Mouse (Mus musculus) liver, embryonic 11.5 days (tissue): ENCODE data around the gene Fgfr2. TPM values are rescaled to one million over a fixed set of nuclear protein-coding genes. Genes with fewer than 3 reads are reported as not detected.

ENCODE experiments used
- ATAC-seq: fragments of 200-750 bp; cut with Nextera tagmentation; replicated peaks from 2 replicates; pipeline ENCODE4 v1.8.0; 2017; ENCODE audit warnings: moderate number of reproducible peaks, mild to moderate bottlenecking, moderate TSS enrichment, moderate library complexity; ENCODE audit not compliant: low FRiP score
- DNase-seq: peaks from one replicate; pipeline ENCODE4 v3.0.0-alpha.2; 2017; ENCODE audit warnings: low spot score
- H3K27ac ChIP-seq: fragments of 300-500 bp; sonication (generic); 2 replicates; pipeline ENCODE4 v1.5.1; 2014; ENCODE audit warnings: mild to moderate bottlenecking, low read depth, low read length, control low read depth
- H3K27me3 ChIP-seq: fragments of 300-500 bp; sonication (generic); replicated peaks from 2 replicates; pipeline ENCODE4 v1.6.1; 2014; ENCODE audit warnings: low read length, mixed read lengths; ENCODE audit not compliant: control insufficient read depth, insufficient read depth
- H3K36me3 ChIP-seq: fragments of 300-500 bp; sonication (generic); 2 replicates; pipeline ENCODE4 v1.6.1; 2014; ENCODE audit warnings: mild to moderate bottlenecking, low read length, moderate library complexity, mixed read lengths; ENCODE audit not compliant: control insufficient read depth, insufficient read depth
- H3K4me1 ChIP-seq: fragments of 300-500 bp; sonication (generic); replicated peaks from 2 replicates; pipeline ENCODE4 v1.6.1; 2014; ENCODE audit warnings: low read length, mixed read lengths; ENCODE audit not compliant: control insufficient read depth, insufficient read depth
- H3K4me2 ChIP-seq: fragments of 300-500 bp; sonication (generic); 2 replicates; pipeline ENCODE4 v1.6.1; 2014; ENCODE audit warnings: mild to moderate bottlenecking, control low read depth, moderate library complexity
- H3K4me3 ChIP-seq: fragments of 300-500 bp; sonication (generic); 2 replicates; pipeline ENCODE4 v1.5.1; 2014; ENCODE audit warnings: low read depth, low read length, control low read depth
- H3K9ac ChIP-seq: fragments of 300-500 bp; sonication (generic); 2 replicates; pipeline ENCODE4 v1.6.1; 2014; ENCODE audit warnings: low read depth, low read length, control low read depth
- H3K9me3 ChIP-seq: fragments of 300-500 bp; sonication (generic); 2 replicates; pipeline ENCODE4 v1.6.1; 2016; ENCODE audit warnings: low read length, inconsistent platforms, mixed read lengths; ENCODE audit not compliant: control insufficient read depth
- WGBS: fragments of 180-500 bp; shearing (Covaris S2); extraction: QIAGEN DNeasy Blood & Tissue Kit; methylation state at CpG from one replicate; pipeline ENCODE4 v1.1.7; 2014; 5-methylcytosine and 5-hydroxymethylcytosine counted together
- polyA plus RNA-seq: library from polyadenylated mRNA; unstranded; fragments of >200 nt; fragmentation: Nextera tagmentation; extraction: Ambion mirVana; gene quantifications from 2 replicates; pipeline ENCODE4 v1.2.1, GENCODE M21; 2014

Fgfr2 gene
- polyA plus RNA-seq, 1 experiment from 2014 or later: 32.6 TPM

DNA sequence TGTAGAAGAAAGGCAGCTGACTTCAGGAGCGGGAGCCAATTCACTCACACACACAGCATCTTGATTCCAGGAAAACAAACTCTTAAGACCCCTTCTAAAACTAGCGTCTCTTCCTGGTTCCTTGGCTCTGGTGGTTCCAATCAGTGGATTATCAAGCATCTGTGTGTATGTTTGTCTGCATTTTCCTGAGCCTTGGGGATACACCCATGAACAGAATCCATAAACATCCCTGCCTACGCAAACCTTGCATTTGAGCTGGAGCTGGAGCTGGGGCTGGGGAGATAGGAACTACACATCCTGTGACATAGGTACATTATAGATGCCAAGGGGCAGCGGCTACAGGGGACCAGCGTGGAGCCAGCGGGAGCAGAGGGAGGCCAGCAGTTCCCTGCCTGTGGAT is 2808.5 kb downstream of the Fgfr2 start:
- no peaks in the 10 kb centered on the region for H3K4me1 ChIP-seq
- DNase-seq (no peak), ATAC-seq (no peak)
- no peak overlapping the region for H3K9ac ChIP-seq
- H3K27me3 ChIP-seq: no peaks in the 10 kb centered on the region
- no peaks in the 10 kb centered on the region for H3K36me3 ChIP-seq
- no peak overlapping the region for H3K4me3 ChIP-seq
- no peak overlapping the region for H3K4me2 ChIP-seq
- 88% methylated on average over 6 of the region's 6 CpGs for WGBS
- no peaks in the 10 kb centered on the region for H3K9me3 ChIP-seq
- no peak overlapping the region for H3K27ac ChIP-seq

GRCm38 (mm10) chr7:130311362-130311761 is 2811.8 kb downstream of the Fgfr2 start:
- DNase-seq: no peak
- Histone ChIP-seq H3K4me2 (no peak overlapping the region), H3K9me3 (no peaks in the 10 kb centered on the region), H3K4me3 (no peak overlapping the region), H3K27ac (no peak overlapping the region), H3K27me3 (no peaks in the 10 kb centered on the region), H3K4me1 (no peaks in the 10 kb centered on the region), H3K9ac (no peak overlapping the region), H3K36me3 (no peaks in the 10 kb centered on the region)
- ATAC-seq: no peak
- 72% methylated on average over 4 of the region's 4 CpGs for WGBS

GRCm38 (mm10) chr7:130309180-130309579 is 2814.0 kb downstream of the Fgfr2 start:
- DNase-seq (no peak), ATAC-seq (no peak)
- Histone ChIP-seq H3K4me3 (no peak overlapping the region), H3K4me2 (no peak overlapping the region), H3K9ac (no peak overlapping the region), H3K4me1 (no peaks in the 10 kb centered on the region), H3K9me3 (no peaks in the 10 kb centered on the region), H3K27ac (no peak overlapping the region), H3K36me3 (no peaks in the 10 kb centered on the region), H3K27me3 (no peaks in the 10 kb centered on the region)
- 81% methylated on average over 2 of the region's 2 CpGs for WGBS

GRCm38 (mm10) chr7:130307036-130307435 is 2816.1 kb downstream of the Fgfr2 start:
- ATAC-seq (no peak), DNase-seq (no peak)
- no peak overlapping the region for H3K4me2 ChIP-seq
- no peak overlapping the region for H3K27ac ChIP-seq
- no peak overlapping the region for H3K4me3 ChIP-seq
- WGBS: 83% methylated on average over 3 of the region's 3 CpGs
- H3K9me3 ChIP-seq: no peaks in the 10 kb centered on the region
- no peaks in the 10 kb centered on the region for H3K27me3 ChIP-seq
- no peaks in the 10 kb centered on the region for H3K4me1 ChIP-seq
- H3K9ac ChIP-seq: no peak overlapping the region
- no peaks in the 10 kb centered on the region for H3K36me3 ChIP-seq

GRCm38 (mm10) chr7:130304642-130305041 is 2818.5 kb downstream of the Fgfr2 start:
- Histone ChIP-seq H3K4me2 (no peak overlapping the region), H3K9ac (no peak overlapping the region), H3K36me3 (no peaks in the 10 kb centered on the region), H3K27ac (no peak overlapping the region), H3K4me3 (no peak overlapping the region), H3K27me3 (no peaks in the 10 kb centered on the region), H3K4me1 (no peaks in the 10 kb centered on the region), H3K9me3 (no peaks in the 10 kb centered on the region)
- no peak for DNase-seq
- WGBS: 67% methylated on average over 1 of the region's 1 CpGs
- no peak for ATAC-seq

- Histone ChIP-seq H3K27me3 (no peaks in the 10 kb centered on the region), H3K4me3 (no peak overlapping the region), H3K9ac (no peak overlapping the region), H3K9me3 (no peaks in the 10 kb centered on the region), H3K27ac (no peak overlapping the region), H3K36me3 (no peaks in the 10 kb centered on the region), H3K4me2 (no peak overlapping the region), H3K4me1 (no peaks in the 10 kb centered on the region)
- ATAC-seq: no peak
- no peak for DNase-seq
- 64% methylated on average over 8 of the region's 8 CpGs for WGBS
Measured at GRCm38 (mm10) chr7:130303464-130303863, 2819.7 kb downstream of the Fgfr2 start.

DNA sequence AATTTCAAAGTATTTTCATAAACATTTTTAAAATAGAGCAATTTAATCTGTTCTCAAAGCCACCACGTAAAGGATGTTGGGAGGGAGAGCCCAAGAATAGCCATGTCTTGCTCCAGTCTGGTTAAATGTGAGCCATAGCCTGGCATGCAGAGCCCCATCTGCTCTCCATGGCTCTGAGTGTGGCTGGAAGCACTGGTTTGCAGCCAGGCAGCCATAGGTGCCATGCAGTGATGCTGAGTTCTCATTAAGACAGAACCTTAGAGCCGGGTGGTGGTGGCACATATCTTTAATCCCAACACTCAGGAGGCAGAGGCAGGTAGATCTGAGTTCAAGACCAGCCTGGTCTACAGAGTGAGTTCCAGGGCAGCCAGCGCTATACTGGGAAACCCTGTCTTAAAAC is 2822.5 kb downstream of the Fgfr2 start:
- Histone ChIP-seq H3K9me3 (no peaks in the 10 kb centered on the region), H3K36me3 (no peaks in the 10 kb centered on the region)

DNA sequence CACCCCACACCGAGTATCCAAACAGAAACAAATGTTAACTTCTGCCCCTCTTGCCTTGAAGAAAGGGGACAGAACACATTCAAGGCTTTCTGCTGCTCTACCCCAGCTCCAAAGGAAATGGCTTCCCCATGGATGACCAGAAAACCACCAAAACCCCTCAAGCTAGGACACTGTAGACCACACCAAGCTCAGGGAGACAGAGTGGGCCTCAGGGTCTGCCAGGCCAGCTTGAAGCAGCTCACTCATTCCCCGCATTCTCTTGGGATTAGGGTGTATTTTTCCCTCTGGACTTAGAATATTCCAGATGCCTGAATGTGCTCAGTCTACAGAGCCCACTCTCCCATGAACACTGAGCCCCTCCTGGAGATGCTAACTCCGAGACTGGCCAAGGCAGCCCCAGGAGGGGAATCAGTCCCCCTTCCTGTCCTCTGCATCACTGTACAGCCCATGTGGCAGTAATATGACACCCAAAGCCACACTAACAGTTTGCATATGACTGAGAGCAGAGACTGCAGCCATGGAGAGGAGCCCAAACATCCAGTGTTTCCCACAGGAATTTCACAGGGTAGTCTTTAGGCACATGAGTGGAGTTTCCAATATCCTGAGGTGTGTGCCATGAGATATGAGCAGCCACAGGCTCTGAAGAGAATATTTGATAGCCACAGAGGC is 2824.1 kb downstream of the Fgfr2 start:
- no peak for ATAC-seq
- WGBS: 71% methylated on average over 3 of the region's 3 CpGs

More for the DNA sequence above, 2822.5 kb downstream of the Fgfr2 start:
- H3K9ac ChIP-seq: no peak overlapping the region
- H3K4me3 ChIP-seq: no peak overlapping the region
- DNase-seq (no peak), ATAC-seq (no peak)
- no peaks in the 10 kb centered on the region for H3K4me1 ChIP-seq
- 85% methylated on average over 3 of the region's 3 CpGs for WGBS
- no peak overlapping the region for H3K27ac ChIP-seq
- no peaks in the 10 kb centered on the region for H3K27me3 ChIP-seq
- no peak overlapping the region for H3K4me2 ChIP-seq

DNA sequence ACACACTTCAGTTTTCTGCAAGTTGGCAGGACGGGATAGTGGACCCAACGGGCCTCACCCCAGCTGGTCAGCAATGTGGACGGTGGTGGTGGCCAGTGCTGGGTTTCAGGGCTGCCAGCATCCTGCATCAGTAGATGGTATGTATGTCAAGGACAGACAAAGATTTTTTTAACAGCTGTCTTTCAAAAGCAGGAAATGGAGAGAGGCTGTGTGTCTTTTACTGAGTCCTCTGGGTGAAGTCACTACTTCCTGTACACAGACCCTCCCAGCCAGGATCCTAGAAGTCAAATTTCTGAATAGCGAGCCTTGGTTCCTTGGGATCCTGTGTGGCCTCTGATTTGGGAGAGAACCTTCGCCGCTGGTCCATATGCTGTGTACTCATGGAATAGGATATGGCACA is 2832.0 kb downstream of the Fgfr2 start:
- DNase-seq (no peak), ATAC-seq (no peak)
- H3K4me1 ChIP-seq: peaks cover 3% of the 10 kb centered on the region; the same call in 1 of the 2 replicates
- no peak overlapping the region for H3K27ac ChIP-seq
- H3K9ac ChIP-seq: no peak overlapping the region
- H3K4me3 ChIP-seq: no peak overlapping the region
- 63% methylated on average over 6 of the region's 6 CpGs for WGBS
- H3K27me3 ChIP-seq: no peaks in the 10 kb centered on the region
- no peak overlapping the region for H3K4me2 ChIP-seq
- no peaks in the 10 kb centered on the region for H3K9me3 ChIP-seq
- H3K36me3 ChIP-seq: no peaks in the 10 kb centered on the region

More for the DNA sequence above, 2824.1 kb downstream of the Fgfr2 start:
- Histone ChIP-seq H3K4me1 (no peaks in the 10 kb centered on the region), H3K9me3 (no peaks in the 10 kb centered on the region), H3K4me3 (no peak overlapping the region), H3K27ac (no peak overlapping the region), H3K4me2 (no peak overlapping the region), H3K27me3 (no peaks in the 10 kb centered on the region), H3K9ac (no peak overlapping the region), H3K36me3 (no peaks in the 10 kb centered on the region)
- no peak for DNase-seq
